Mouse (Mus musculus) spleen, adult 2 months (tissue): Measurements from ENCODE around the gene Mettl27.

Experiments used
- CTCF ChIP-seq: fragments of 200-500 bp; IDR thresholded peaks from 2 replicates; pipeline ENCODE4 v1.5.1; 2011; ENCODE audit warnings: mild to moderate bottlenecking, inconsistent platforms; ENCODE audit not compliant: insufficient read depth, insufficient read length, insufficient replicate concordance; ENCODE audit errors: extremely low read depth
- POLR2A ChIP-seq: fragments of 200-500 bp; IDR thresholded peaks from 2 replicates; pipeline ENCODE4 v1.6.1; 2011; ENCODE audit warnings: low read depth, low read length, inconsistent platforms

DNA sequence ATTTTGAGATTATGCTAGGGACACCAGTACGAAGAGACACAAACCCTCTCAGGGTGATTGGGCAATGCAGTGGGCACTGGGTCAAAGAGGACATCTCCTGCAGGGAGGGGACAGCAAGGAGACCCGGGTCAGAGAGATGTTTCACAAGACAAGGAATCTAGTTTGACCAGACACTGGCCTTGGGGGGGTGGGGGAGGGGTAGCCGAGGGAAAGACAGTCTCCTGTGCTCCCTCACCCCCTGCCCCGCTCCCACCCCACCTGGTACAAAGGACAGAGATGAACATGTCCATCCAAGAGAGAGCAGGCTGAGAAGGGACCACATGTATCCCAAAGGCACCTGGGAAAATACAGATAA, 15.9 kb downstream of the Mettl27 start:
- no peak for TF ChIP-seq CTCF
- no peak for TF ChIP-seq POLR2A
